Mouse (Mus musculus) midbrain, embryonic 15.5 days (tissue): ENCODE measurements at regions not wholly inside any gene's neighbourhood (a gene's known extent, or its start where the extent isn't known, plus 50 kb on each side); places are given as distances from the start of the nearest gene placed in this dataset.

Experiments
- ATAC-seq: fragments of 200-750 bp; cut with Nextera tagmentation; replicated peaks from 2 replicates; pipeline ENCODE4 v1.8.0; 2017; ENCODE audit warnings: moderate TSS enrichment
- H3K27ac ChIP-seq: fragments of 300-500 bp; sonication (generic); 2 replicates; pipeline ENCODE4 v1.5.1; 2015; ENCODE audit warnings: mild to moderate bottlenecking, inconsistent platforms
- H3K27me3 ChIP-seq: fragments of 300-500 bp; sonication (generic); replicated peaks from 2 replicates; pipeline ENCODE4 v1.6.1; 2015; ENCODE audit warnings: inconsistent platforms
- H3K36me3 ChIP-seq: fragments of 300-500 bp; sonication (generic); replicated peaks from 2 replicates; pipeline ENCODE4 v1.6.1; 2015; ENCODE audit warnings: inconsistent platforms
- H3K4me1 ChIP-seq: fragments of 300-500 bp; sonication (generic); 2 replicates; pipeline ENCODE4 v1.6.1; 2015; ENCODE audit warnings: inconsistent platforms
- H3K4me2 ChIP-seq: fragments of 300-500 bp; sonication (generic); 2 replicates; pipeline ENCODE4 v1.6.1; 2015; ENCODE audit warnings: inconsistent platforms, mild to moderate bottlenecking, moderate library complexity
- H3K4me3 ChIP-seq: fragments of 300-500 bp; sonication (generic); 2 replicates; pipeline ENCODE4 v1.5.1; 2015; ENCODE audit warnings: mild to moderate bottlenecking, inconsistent platforms
- H3K9ac ChIP-seq: fragments of 300-500 bp; sonication (generic); 2 replicates; pipeline ENCODE4 v1.6.1; 2015; ENCODE audit warnings: mild to moderate bottlenecking, inconsistent platforms
- H3K9me3 ChIP-seq: fragments of 300-500 bp; sonication (generic); 2 replicates; pipeline ENCODE4 v1.6.1; 2016; ENCODE audit warnings: inconsistent platforms
- WGBS: fragments of 180-500 bp; shearing (Covaris S2); methylation state at CpG from one replicate; pipeline ENCODE4 v1.1.7; 2015; ENCODE audit warnings: mixed read lengths; 5-methylcytosine and 5-hydroxymethylcytosine counted together

DNA sequence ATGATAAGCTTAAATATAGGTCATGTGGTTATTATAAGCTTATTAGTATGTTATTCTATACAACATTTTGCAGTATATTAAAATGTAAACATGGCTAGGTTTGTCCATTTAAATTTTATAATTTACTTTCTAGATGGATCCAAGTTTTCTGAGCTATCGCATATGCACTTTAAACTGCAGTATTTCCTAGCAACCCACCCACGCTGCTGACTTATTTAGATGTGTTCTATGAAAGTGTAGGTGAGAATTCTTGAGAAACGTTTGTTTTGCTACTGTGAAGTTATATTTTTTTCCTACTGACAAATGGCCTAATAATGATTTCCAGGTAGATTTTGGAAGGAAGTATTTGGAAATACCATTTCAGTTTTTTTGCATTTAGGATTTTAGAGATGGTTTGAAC, 308.0 kb downstream of the Gbe1 start:
- 90% methylated on average over 3 of the region's 3 CpGs for WGBS
- H3K4me3 ChIP-seq = no peak overlapping the region
- H3K27ac ChIP-seq = no peak overlapping the region
- ATAC-seq = no peak
- no peaks in the 10 kb centered on the region for H3K36me3 ChIP-seq
- no peaks in the 10 kb centered on the region for H3K9me3 ChIP-seq
- H3K27me3 ChIP-seq = no peaks in the 10 kb centered on the region
- H3K4me2 ChIP-seq = no peak overlapping the region
- H3K9ac ChIP-seq = no peak overlapping the region
- H3K4me1 ChIP-seq = no peaks in the 10 kb centered on the region

DNA sequence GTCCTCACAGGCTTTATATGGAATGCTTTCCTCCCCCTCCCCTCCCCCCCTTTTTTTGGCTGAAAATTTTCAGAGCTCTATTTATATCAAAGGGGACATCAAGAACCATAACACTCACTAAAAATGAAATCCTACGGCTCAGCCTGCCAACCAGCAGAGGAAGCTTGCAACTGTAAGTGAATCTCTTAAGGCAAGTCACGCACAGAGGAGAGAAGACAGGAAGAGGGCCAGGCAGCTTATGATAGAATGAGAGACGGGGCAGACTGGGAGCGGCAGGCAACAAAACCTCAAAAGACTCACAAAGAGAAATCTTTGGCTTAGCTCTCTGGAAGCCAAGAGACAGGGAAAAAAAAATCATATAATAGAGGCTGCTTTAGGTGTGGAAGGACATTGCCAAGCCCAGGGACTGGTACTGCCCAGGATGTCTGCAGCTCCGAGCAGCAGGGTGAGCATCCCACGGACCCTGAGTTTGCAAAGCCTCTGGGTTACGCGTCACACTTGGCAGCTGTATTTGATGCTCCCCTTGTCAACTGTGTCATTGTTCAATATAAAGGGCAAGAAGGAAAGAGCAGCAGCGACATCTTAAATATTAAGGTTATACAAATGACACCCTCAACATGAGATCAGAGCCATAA, 330.0 kb downstream of the Gbe1 start:
- Histone ChIP-seq H3K9me3 (no peaks in the 10 kb centered on the region), H3K9ac (no peak overlapping the region), H3K36me3 (no peaks in the 10 kb centered on the region), H3K4me2 (peak overlapping the region; percentile 23; the same call in 1 of the 2 replicates), H3K27me3 (no peaks in the 10 kb centered on the region), H3K4me3 (no peak overlapping the region), H3K4me1 (peaks cover 12% of the 10 kb centered on the region; the same call in 1 of the 2 replicates), H3K27ac (peak overlapping the region; percentile 63)
- peak; percentile 85 for ATAC-seq
- 60% methylated on average over 9 of the region's 9 CpGs for WGBS

DNA sequence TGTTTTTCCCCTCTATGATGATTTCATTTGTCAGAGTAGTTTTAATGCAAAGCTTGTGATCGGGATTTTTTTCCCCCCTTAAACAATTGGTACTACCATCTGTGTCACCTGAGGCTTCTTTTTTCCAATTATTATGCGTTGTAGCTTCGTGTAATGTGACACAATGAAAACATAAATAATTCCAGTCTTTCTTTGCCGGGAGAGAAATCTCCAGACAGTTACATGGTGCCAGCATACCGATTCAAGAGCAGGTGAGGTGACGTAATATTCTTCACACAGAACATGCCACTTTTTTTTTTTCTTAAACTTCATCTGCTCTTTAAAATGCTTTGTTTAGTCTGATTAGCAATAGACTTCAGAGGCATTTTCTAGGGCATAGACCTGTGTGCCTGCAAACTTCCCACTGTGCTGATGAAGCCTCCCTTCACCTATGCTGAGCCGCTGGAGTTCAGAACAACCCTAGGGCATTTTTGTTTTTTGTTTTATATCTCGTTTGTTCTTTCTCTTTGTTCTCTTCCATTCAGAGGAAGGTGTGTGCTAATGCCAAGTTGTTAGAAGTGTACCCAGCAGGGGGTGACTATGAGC, 331.0 kb downstream of the Gbe1 start:
- Histone ChIP-seq H3K4me3 (no peak overlapping the region), H3K4me1 (peaks cover 12% of the 10 kb centered on the region; the same call in 1 of the 2 replicates), H3K9me3 (no peaks in the 10 kb centered on the region), H3K36me3 (no peaks in the 10 kb centered on the region), H3K9ac (no peak overlapping the region), H3K27ac (peak overlapping the region; percentile 63; the same call in 1 of the 2 replicates), H3K27me3 (no peaks in the 10 kb centered on the region), H3K4me2 (no peak overlapping the region)
- WGBS = 43% methylated on average over 8 of the region's 8 CpGs
- peak; percentile 50; the same call in 1 of the 2 replicates for ATAC-seq

DNA sequence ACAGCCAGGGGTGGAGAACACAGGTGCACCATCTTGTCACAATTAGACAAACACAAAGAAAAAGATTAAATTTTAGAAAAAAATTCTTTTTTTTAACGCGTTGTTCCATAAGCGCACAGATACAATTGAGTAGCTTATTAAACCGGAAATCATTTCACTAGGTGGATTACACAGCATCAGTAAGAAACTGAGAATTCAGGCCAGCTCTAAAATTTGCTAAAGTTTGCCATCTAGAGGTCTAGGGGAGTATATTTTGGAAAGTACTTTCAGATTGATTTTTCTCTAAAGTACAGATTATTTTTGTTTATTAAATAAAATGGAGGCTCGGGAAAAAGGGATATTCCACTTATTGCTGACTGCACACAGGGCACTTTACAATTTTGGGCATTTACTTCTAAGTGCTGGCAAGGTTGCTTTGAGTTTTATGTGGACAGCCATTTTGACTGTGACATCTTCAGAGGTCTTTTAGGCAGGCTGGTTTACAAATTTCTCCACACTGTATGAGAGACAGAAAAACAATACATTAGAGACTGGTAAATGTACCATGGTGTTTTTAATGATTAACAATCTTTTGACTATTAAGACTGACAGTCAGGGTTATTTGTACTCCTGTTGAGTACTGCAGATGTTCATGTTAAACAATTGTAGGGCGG, 340.8 kb downstream of the Gbe1 start:
- no peak overlapping the region for H3K4me2 ChIP-seq
- H3K27ac ChIP-seq = no peak overlapping the region
- no peaks in the 10 kb centered on the region for H3K36me3 ChIP-seq
- H3K4me3 ChIP-seq = no peak overlapping the region
- ATAC-seq = peak; percentile 76; the same call in 1 of the 2 replicates
- H3K9ac ChIP-seq = no peak overlapping the region
- H3K27me3 ChIP-seq = no peaks in the 10 kb centered on the region
- H3K4me1 ChIP-seq = no peaks in the 10 kb centered on the region
- WGBS = 46% methylated on average over 6 of the region's 6 CpGs
- no peaks in the 10 kb centered on the region for H3K9me3 ChIP-seq

DNA sequence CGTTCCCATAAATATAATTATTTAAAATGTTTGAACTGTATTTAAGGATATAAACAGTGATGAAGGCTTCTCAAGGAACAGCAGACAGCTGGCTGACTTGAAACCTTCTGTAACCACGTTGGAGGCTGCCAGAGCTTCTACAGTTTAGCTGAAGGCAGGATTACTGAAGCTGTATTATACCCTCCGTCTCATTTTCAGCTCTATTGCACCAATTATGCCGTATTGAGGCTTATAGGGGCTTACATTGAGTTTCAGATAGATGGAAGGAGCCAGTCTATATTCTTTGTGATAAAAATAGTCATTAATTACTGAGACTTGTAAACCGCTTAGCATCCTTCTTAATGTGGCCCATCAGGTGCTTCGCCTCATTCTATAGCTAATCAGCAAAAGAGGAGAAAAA, 376.1 kb downstream of the Gbe1 start:
- no peaks in the 10 kb centered on the region for H3K4me1 ChIP-seq
- no peak overlapping the region for H3K9ac ChIP-seq
- no peaks in the 10 kb centered on the region for H3K27me3 ChIP-seq
- 58% methylated on average over 6 of the region's 6 CpGs for WGBS
- no peak overlapping the region for H3K4me2 ChIP-seq
- H3K27ac ChIP-seq = no peak overlapping the region
- no peaks in the 10 kb centered on the region for H3K9me3 ChIP-seq
- no peak for ATAC-seq
- no peaks in the 10 kb centered on the region for H3K36me3 ChIP-seq
- H3K4me3 ChIP-seq = no peak overlapping the region

DNA sequence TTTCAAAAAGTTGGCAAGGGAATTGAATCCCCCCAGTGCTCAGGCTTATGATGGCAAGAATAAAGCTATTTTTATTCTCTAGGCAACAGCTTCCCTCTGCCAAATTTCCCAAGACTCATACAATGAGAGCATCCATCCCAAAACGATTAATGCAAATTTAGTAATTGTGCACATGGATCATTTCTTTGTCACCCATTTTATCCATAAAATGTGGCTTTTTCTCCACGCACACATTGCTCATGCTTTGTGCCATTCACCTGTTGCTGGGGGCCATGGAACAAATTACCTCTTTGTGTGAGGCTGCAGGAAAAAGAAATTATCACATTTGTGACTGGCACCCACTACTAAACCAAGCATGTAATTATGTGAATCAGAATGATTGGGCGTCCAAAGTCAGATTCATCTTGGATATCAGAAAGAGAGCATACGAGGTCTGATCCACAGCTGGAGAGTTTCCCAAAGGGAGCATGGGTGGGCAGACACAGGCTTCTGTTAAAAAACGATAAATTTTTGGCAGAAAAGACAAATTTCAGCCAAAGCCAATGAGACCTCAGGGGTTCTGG, 411.1 kb downstream of the Gbe1 start:
- 0 out of 2 replicates have a peak overlapping the region, but pooled peaks have one; percentile 1 for H3K4me2 ChIP-seq
- WGBS = 16% methylated on average over 5 of the region's 5 CpGs
- ATAC-seq = peak; percentile 89

DNA sequence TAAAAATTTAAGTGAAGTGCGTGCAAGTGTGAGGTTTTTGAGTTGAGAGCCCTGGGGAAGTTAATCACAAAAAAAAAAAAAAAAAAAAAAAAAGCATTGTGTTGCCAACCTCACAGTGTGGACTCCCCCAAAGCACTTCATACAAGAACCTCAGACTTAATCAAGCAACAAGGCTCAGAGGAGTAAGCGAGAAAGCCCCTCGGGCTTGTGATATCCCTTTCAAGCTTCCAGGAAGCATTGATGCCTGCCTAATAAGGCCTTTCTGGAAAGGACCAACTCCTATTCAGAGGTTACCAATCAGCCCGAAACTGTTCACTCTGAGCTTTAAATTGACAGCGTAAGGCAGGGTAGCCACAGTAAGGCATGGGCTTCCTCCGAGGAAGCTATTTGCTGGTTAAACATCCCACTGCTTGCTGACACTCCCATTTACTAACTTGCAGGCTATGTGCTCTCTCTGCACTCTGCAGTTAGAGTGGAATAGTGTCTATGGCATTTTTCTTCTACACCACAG, 411.6 kb downstream of the Gbe1 start:
- peak; percentile 85 for ATAC-seq
- Histone ChIP-seq H3K36me3 (no peaks in the 10 kb centered on the region), H3K4me3 (no peak overlapping the region), H3K9me3 (no peaks in the 10 kb centered on the region), H3K27me3 (no peaks in the 10 kb centered on the region; the same call in 1 of the 2 replicates), H3K4me1 (peaks cover 11% of the 10 kb centered on the region), H3K9ac (no peak overlapping the region), H3K27ac (no peak overlapping the region), H3K4me2 (peak overlapping the region; percentile 26)
- 8% methylated on average over 6 of the region's 6 CpGs for WGBS

More for the DNA sequence above, 411.1 kb downstream of the Gbe1 start:
- H3K9ac ChIP-seq = no peak overlapping the region
- peaks cover 11% of the 10 kb centered on the region for H3K4me1 ChIP-seq
- no peaks in the 10 kb centered on the region for H3K9me3 ChIP-seq
- no peak overlapping the region for H3K4me3 ChIP-seq
- H3K27me3 ChIP-seq = no peaks in the 10 kb centered on the region; the same call in 1 of the 2 replicates
- H3K27ac ChIP-seq = no peak overlapping the region
- H3K36me3 ChIP-seq = no peaks in the 10 kb centered on the region

DNA sequence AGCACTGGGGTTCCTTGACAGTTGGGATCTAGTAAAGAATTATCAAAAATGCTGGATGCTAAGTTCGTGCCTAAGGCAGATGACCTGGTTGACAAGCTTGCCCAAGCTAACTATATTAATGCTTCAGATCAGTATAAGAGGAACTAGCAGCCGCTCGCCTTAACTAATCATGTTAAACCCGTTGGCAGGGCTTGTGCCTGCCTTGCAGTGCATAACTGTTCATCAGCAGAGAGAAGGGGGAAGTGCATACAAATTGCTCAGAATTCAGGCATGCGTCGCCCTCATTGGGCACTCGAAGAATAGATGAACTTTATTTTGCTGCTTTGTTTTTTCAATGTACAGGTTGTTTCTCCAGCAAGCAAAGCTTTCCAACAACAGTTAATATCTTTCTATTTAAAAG, 419.3 kb downstream of the Gbe1 start:
- no peaks in the 10 kb centered on the region for H3K36me3 ChIP-seq
- 72% methylated on average over 7 of the region's 7 CpGs for WGBS
- H3K27me3 ChIP-seq = no peaks in the 10 kb centered on the region
- no peaks in the 10 kb centered on the region for H3K4me1 ChIP-seq
- no peak overlapping the region for H3K9ac ChIP-seq
- no peak overlapping the region for H3K4me2 ChIP-seq
- no peak overlapping the region for H3K27ac ChIP-seq
- no peak overlapping the region for H3K4me3 ChIP-seq
- no peaks in the 10 kb centered on the region for H3K9me3 ChIP-seq
- no peak for ATAC-seq

DNA sequence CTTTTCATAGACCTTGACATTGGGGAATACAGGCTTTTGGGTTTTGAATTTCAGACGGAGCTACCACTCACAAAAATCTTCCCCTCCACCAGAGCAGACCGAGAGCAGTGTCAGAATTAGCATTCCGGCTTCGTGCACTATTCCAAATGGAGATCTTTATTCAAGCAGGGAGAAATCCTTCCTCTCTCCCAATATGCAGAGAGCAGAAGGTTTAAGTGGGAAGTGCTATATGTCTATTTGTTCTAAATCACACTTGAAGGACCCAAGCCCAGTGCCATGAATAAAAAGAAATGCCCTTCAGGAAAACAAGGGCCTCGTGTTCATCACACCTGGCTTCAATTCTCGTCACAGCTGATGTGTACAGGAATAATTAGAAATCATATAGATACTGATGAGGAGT, 426.3 kb downstream of the Gbe1 start:
- H3K4me1 ChIP-seq = no peaks in the 10 kb centered on the region
- no peak overlapping the region for H3K27ac ChIP-seq
- H3K4me2 ChIP-seq = no peak overlapping the region
- H3K36me3 ChIP-seq = no peaks in the 10 kb centered on the region
- H3K27me3 ChIP-seq = no peaks in the 10 kb centered on the region
- no peaks in the 10 kb centered on the region for H3K9me3 ChIP-seq
- H3K9ac ChIP-seq = no peak overlapping the region
- no peak overlapping the region for H3K4me3 ChIP-seq
- WGBS = 64% methylated on average over 6 of the region's 6 CpGs
- no peak for ATAC-seq

DNA sequence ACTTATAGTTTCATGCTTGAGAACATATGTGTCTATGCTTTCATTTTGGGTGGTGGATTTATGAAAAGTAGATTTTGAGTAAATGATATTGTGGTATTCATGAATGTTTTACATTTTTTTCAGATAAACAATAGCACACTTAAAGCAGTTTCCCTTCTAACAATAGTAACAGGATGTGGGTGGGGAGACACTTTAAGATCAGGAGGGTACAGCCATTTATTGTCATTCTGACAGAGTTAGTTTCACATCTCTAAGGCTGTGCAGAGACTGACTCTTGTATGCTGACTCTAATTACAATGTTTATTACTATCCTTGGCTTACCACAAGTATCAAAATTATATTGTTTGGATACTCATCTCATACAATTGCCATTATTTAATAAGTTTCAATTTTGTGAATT, 440.5 kb downstream of the Gbe1 start:
- H3K9ac ChIP-seq = no peak overlapping the region
- no peak for ATAC-seq
- no peak overlapping the region for H3K4me2 ChIP-seq
- H3K27me3 ChIP-seq = no peaks in the 10 kb centered on the region
- H3K4me3 ChIP-seq = no peak overlapping the region
- H3K4me1 ChIP-seq = no peaks in the 10 kb centered on the region
- no peaks in the 10 kb centered on the region for H3K9me3 ChIP-seq
- no peaks in the 10 kb centered on the region for H3K36me3 ChIP-seq
- no peak overlapping the region for H3K27ac ChIP-seq

DNA sequence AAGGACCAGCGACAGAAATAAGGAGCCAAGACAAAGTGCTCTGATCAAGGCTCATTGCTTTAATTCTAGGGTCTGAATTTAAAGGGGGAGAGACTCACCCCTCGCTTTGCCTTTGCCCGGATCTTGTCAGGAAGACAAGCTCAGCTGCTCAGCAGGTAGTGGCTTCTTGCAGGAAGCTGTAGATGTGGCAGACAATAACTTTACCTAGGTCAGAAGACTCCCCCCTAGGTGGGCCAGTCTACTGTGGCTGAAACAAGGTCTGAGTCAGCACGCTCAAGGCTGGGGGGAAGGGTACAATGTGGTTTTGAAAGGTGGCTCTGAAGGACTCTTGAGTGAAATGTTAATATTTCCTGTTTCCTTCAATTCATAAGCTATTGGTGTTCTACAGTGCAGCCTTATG, 484.3 kb downstream of the Gbe1 start:
- no peaks in the 10 kb centered on the region for H3K36me3 ChIP-seq
- no peaks in the 10 kb centered on the region for H3K9me3 ChIP-seq
- H3K9ac ChIP-seq = no peak overlapping the region
- H3K27me3 ChIP-seq = no peaks in the 10 kb centered on the region
- no peak overlapping the region for H3K27ac ChIP-seq
- 79% methylated on average over 4 of the region's 4 CpGs for WGBS
- ATAC-seq = no peak
- H3K4me1 ChIP-seq = no peaks in the 10 kb centered on the region
- H3K4me3 ChIP-seq = no peak overlapping the region
- H3K4me2 ChIP-seq = no peak overlapping the region

DNA sequence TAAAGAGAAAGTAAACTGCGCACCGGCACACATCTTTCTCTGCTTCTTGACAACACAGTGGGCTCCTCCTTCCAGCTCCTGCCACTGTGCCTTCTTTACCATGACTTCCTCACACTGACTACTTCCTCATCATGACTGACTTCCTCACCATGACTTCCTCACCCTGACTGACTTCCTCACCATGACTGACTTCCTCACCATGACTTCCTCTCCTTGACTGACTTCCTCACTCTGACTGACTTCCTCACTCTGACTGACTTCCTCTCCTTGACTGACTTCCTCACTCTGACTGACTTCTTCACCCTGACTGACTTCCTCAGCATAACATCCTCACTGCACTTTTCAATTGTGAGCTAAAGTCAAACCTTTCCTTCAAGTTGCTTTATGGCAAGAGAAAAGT, 489.8 kb downstream of the Gbe1 start:
- WGBS = 93% methylated on average over 2 of the region's 2 CpGs

More for the DNA sequence above, 489.8 kb downstream of the Gbe1 start:
- no peak for ATAC-seq
- H3K9me3 ChIP-seq = no peaks in the 10 kb centered on the region
- H3K4me1 ChIP-seq = no peaks in the 10 kb centered on the region
- H3K4me2 ChIP-seq = no peak overlapping the region
- no peak overlapping the region for H3K4me3 ChIP-seq
- H3K9ac ChIP-seq = no peak overlapping the region
- no peak overlapping the region for H3K27ac ChIP-seq
- H3K36me3 ChIP-seq = no peaks in the 10 kb centered on the region
- no peaks in the 10 kb centered on the region for H3K27me3 ChIP-seq
